Mouse (Mus musculus): ENCODE results near the gene Macrod1. TPM values are rescaled to one million over a fixed set of nuclear protein-coding genes. Genes with fewer than 3 reads are reported as not detected.

Macrod1 gene
- polyA plus RNA-seq, 1 experiment from 2014 or later, result 5.8 TPM

GRCm38 (mm10) chr19:7125526-7126156, 69.0 kb downstream of the Macrod1 start:
- Histone ChIP-seq H3K4me1 (ENCODE audit: control insufficient read depth, low read depth, low read length) (peaks cover 5% of the 10 kb centered on the region), H3K4me3 (ENCODE audit: low read depth, low read length) (no peak overlapping the region), H3K4me2 (ENCODE audit: low read depth, low read length) (no peak overlapping the region), H3K36me3 (ENCODE audit: control insufficient read depth, insufficient read depth) (no peaks in the 10 kb centered on the region), H3K27ac (ENCODE audit: low read length) (no peak overlapping the region), H3K27me3 (ENCODE audit: control insufficient read depth, insufficient read depth, low read depth, low read length) (no peaks in the 10 kb centered on the region), H3K9me3 (replicated peaks; ENCODE audit: control insufficient read depth, low read length) (no peaks in the 10 kb centered on the region), H3K9ac (ENCODE audit: low read depth, low read length) (no peak overlapping the region)
- WGBS (ENCODE audit: insufficient replicate concordance), result 63% methylated on average over 4 of the region's 4 CpGs
- no peak for ATAC-seq (ENCODE audit: low read depth)

- no peaks in the 10 kb centered on the region for H3K27me3 ChIP-seq (ENCODE audit: control insufficient read depth, insufficient read depth, low read depth, low read length)
- WGBS (ENCODE audit: insufficient replicate concordance), result 58% methylated on average over 1 of the region's 1 CpGs
- H3K36me3 ChIP-seq (ENCODE audit: control insufficient read depth, insufficient read depth), result no peaks in the 10 kb centered on the region
- H3K4me1 ChIP-seq (ENCODE audit: control insufficient read depth, low read depth, low read length), result peaks cover under 1% of the 10 kb centered on the region
- no peak overlapping the region for H3K27ac ChIP-seq (ENCODE audit: low read length)
- H3K4me3 ChIP-seq (ENCODE audit: low read depth, low read length), result no peak overlapping the region
- no peak overlapping the region for H3K9ac ChIP-seq (ENCODE audit: low read depth, low read length)
- ATAC-seq (ENCODE audit: low read depth), result no peak
- H3K9me3 ChIP-seq (replicated peaks; ENCODE audit: control insufficient read depth, low read length), result no peaks in the 10 kb centered on the region
- no peak overlapping the region for H3K4me2 ChIP-seq (ENCODE audit: low read depth, low read length)
These were observed 69.6 kb downstream of the Macrod1 start for GRCm38 (mm10) chr19:7126209-7126608.

DNA sequence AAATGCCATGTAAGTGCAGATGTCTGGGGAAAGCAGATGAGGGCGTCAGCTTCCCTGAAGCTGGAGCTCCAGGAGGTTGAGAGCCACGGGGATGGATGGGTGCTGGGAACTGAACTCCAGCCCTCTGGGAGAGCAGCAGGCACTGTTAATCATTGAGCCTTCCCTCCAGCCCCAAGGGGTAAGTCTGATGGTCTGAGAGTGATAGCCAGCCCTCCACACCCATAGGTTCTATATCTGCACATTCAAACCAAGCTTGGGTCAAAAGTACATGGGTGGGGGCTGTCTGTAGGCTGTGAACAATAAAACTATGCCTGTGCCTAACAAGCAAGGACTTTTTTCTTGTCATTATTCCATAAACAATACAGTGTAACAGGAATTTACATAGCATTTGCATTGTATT, 70.3 kb downstream of the Macrod1 start:
- Histone ChIP-seq H3K27me3 (ENCODE audit: control insufficient read depth, insufficient read depth, low read depth, low read length) (no peaks in the 10 kb centered on the region), H3K9ac (ENCODE audit: low read depth, low read length) (no peak overlapping the region), H3K4me1 (ENCODE audit: control insufficient read depth, low read depth, low read length) (no peaks in the 10 kb centered on the region; the same call in 1 of the 2 replicates), H3K4me2 (ENCODE audit: low read depth, low read length) (no peak overlapping the region), H3K4me3 (ENCODE audit: low read depth, low read length) (no peak overlapping the region), H3K9me3 (replicated peaks; ENCODE audit: control insufficient read depth, low read length) (no peaks in the 10 kb centered on the region), H3K36me3 (ENCODE audit: control insufficient read depth, insufficient read depth) (no peaks in the 10 kb centered on the region), H3K27ac (ENCODE audit: low read length) (no peak overlapping the region)
- WGBS (ENCODE audit: insufficient replicate concordance), result 41% methylated on average over 2 of the region's 2 CpGs
- no peak for ATAC-seq (ENCODE audit: low read depth)

GRCm38 (mm10) chr19:7128551-7129475, 72.2 kb downstream of the Macrod1 start:
- H3K9me3 ChIP-seq (replicated peaks; ENCODE audit: control insufficient read depth, low read length), result no peaks in the 10 kb centered on the region
- no peaks in the 10 kb centered on the region for H3K4me1 ChIP-seq (ENCODE audit: control insufficient read depth, low read depth, low read length)
- 74% methylated on average over 19 of the region's 19 CpGs for whole genome bisulfite sequencing (ENCODE audit: insufficient replicate concordance)
- no peaks in the 10 kb centered on the region for H3K36me3 ChIP-seq (ENCODE audit: control insufficient read depth, insufficient read depth)
- H3K27me3 ChIP-seq (ENCODE audit: control insufficient read depth, insufficient read depth, low read depth, low read length), result no peaks in the 10 kb centered on the region
- H3K4me3 ChIP-seq (ENCODE audit: low read depth, low read length), result no peak overlapping the region
- no peak overlapping the region for H3K9ac ChIP-seq (ENCODE audit: low read depth, low read length)
- no peak for ATAC-seq (ENCODE audit: low read depth)
- no peak overlapping the region for H3K4me2 ChIP-seq (ENCODE audit: low read depth, low read length)
- no peak overlapping the region for H3K27ac ChIP-seq (ENCODE audit: low read length)

DNA sequence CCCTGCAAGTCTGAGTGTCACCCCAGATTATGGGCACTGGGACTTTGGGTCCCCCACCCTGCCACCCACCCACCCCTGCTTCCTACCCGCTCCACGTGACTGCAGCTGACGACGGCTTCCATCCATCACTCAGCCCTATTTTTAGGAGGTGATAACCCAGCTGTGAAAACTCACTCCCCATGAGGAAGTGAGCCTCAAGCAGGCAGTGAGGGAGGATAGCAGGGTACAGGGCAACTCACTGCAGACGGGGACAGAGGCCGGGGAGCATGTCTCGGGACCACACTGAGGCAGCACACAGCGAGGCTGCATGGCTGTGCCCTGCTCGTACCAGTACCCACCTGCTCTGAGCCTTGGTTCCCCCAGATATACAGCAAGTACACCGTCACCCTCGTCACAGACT, 73.7 kb downstream of the Macrod1 start:
- Histone ChIP-seq H3K27ac (ENCODE audit: low read length) (no peak overlapping the region), H3K27me3 (ENCODE audit: control insufficient read depth, insufficient read depth, low read depth, low read length) (0 out of 2 replicates have a peak, but pooled peaks cover 2% of the 10 kb centered on the region), H3K4me3 (ENCODE audit: low read depth, low read length) (no peak overlapping the region), H3K9me3 (replicated peaks; ENCODE audit: control insufficient read depth, low read length) (no peaks in the 10 kb centered on the region), H3K4me1 (ENCODE audit: control insufficient read depth, low read depth, low read length) (no peaks in the 10 kb centered on the region), H3K36me3 (ENCODE audit: control insufficient read depth, insufficient read depth) (no peaks in the 10 kb centered on the region), H3K4me2 (ENCODE audit: low read depth, low read length) (no peak overlapping the region), H3K9ac (ENCODE audit: low read depth, low read length) (no peak overlapping the region)
- ATAC-seq (ENCODE audit: low read depth), result no peak
- WGBS (ENCODE audit: insufficient replicate concordance), result 34% methylated on average over 11 of the region's 11 CpGs

- no peak for ATAC-seq (ENCODE audit: low read depth)
- no peak overlapping the region for H3K27ac ChIP-seq (ENCODE audit: low read length)
These were observed 76.8 kb downstream of the Macrod1 start for GRCm38 (mm10) chr19:7133436-7133835.

GRCm38 (mm10) chr19:7134631-7135091, 78.1 kb downstream of the Macrod1 start:
- Histone ChIP-seq H3K4me3 (ENCODE audit: low read depth, low read length) (no peak overlapping the region), H3K4me1 (ENCODE audit: control insufficient read depth, low read depth, low read length) (peaks cover 11% of the 10 kb centered on the region), H3K9me3 (replicated peaks; ENCODE audit: control insufficient read depth, low read length) (no peaks in the 10 kb centered on the region), H3K9ac (ENCODE audit: low read depth, low read length) (no peak overlapping the region), H3K36me3 (ENCODE audit: control insufficient read depth, insufficient read depth) (no peaks in the 10 kb centered on the region), H3K27ac (ENCODE audit: low read length) (no peak overlapping the region), H3K4me2 (ENCODE audit: low read depth, low read length) (no peak overlapping the region), H3K27me3 (ENCODE audit: control insufficient read depth, insufficient read depth, low read depth, low read length) (peaks cover 15% of the 10 kb centered on the region)
- WGBS (ENCODE audit: insufficient replicate concordance), result 36% methylated on average over 17 of the region's 17 CpGs
- peak; percentile 49; the same call in 1 of the 2 replicates for ATAC-seq (ENCODE audit: low read depth)

More at GRCm38 (mm10) chr19:7133436-7133835, 76.8 kb downstream of the Macrod1 start:
- H3K36me3 ChIP-seq (ENCODE audit: control insufficient read depth, insufficient read depth), result no peaks in the 10 kb centered on the region
- 71% methylated on average over 9 of the region's 9 CpGs for WGBS (ENCODE audit: insufficient replicate concordance)
- H3K9ac ChIP-seq (ENCODE audit: low read depth, low read length), result no peak overlapping the region
- no peak overlapping the region for H3K4me2 ChIP-seq (ENCODE audit: low read depth, low read length)
- no peaks in the 10 kb centered on the region for H3K9me3 ChIP-seq (replicated peaks; ENCODE audit: control insufficient read depth, low read length)
- H3K27me3 ChIP-seq (ENCODE audit: control insufficient read depth, insufficient read depth, low read depth, low read length), result peaks cover 13% of the 10 kb centered on the region
- H3K4me1 ChIP-seq (ENCODE audit: control insufficient read depth, low read depth, low read length), result peaks cover 11% of the 10 kb centered on the region
- no peak overlapping the region for H3K4me3 ChIP-seq (ENCODE audit: low read depth, low read length)

DNA sequence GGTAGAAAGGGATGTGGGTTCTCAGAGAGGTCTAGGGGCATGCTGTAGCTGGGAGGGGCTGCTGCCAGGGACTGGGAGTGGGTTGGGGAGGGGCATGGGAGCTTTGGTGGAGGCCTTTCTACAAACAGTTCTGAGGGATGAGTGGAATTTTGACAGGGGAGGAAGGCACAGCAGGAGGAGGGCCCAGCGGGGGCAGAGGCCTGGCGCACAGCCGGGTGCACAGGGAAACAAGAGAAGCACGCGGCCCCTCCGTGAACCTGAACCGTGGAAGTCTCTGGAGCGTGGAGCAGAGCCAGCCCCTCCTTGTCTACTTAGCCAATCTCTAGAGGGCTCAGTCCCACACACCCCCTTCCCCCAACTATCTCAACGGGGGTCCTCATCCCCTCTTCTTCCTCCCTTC, 78.9 kb downstream of the Macrod1 start:
- 0 out of 2 replicates have a peak overlapping the region, but pooled peaks have one; percentile 28 for H3K4me2 ChIP-seq (ENCODE audit: low read depth, low read length)
- H3K27ac ChIP-seq (ENCODE audit: low read length), result no peak overlapping the region
- ATAC-seq (ENCODE audit: low read depth), result no peak
- 25% methylated on average over 9 of the region's 9 CpGs for WGBS (ENCODE audit: insufficient replicate concordance)
- no peaks in the 10 kb centered on the region for H3K36me3 ChIP-seq (ENCODE audit: control insufficient read depth, insufficient read depth)
- H3K9ac ChIP-seq (ENCODE audit: low read depth, low read length), result no peak overlapping the region
- peaks cover 11% of the 10 kb centered on the region for H3K4me1 ChIP-seq (ENCODE audit: control insufficient read depth, low read depth, low read length)
- no peaks in the 10 kb centered on the region for H3K9me3 ChIP-seq (replicated peaks; ENCODE audit: control insufficient read depth, low read length)
- H3K27me3 ChIP-seq (ENCODE audit: control insufficient read depth, insufficient read depth, low read depth, low read length), result peaks cover 15% of the 10 kb centered on the region
- H3K4me3 ChIP-seq (ENCODE audit: low read depth, low read length), result no peak overlapping the region
